Mouse (Mus musculus) brain, embryonic 14.5 days (tissue): ENCODE data around the gene Ildr2.

ENCODE experiments used
- CTCF ChIP-seq: fragments of 200-500 bp; IDR thresholded peaks from 2 replicates; pipeline ENCODE4 v1.5.1; 2012; ENCODE audit warnings: inconsistent platforms, mild to moderate bottlenecking, moderate library complexity, borderline replicate concordance; ENCODE audit not compliant: insufficient read depth, insufficient read length; ENCODE audit errors: extremely low read depth
- POLR2A ChIP-seq: fragments of 200-500 bp; IDR thresholded peaks from 2 replicates; pipeline ENCODE4 v1.6.1; 2012; ENCODE audit warnings: mild to moderate bottlenecking, inconsistent platforms, borderline replicate concordance; ENCODE audit not compliant: poor library complexity, insufficient read depth, insufficient read length, severe bottlenecking; ENCODE audit errors: extremely low read depth

DNA sequence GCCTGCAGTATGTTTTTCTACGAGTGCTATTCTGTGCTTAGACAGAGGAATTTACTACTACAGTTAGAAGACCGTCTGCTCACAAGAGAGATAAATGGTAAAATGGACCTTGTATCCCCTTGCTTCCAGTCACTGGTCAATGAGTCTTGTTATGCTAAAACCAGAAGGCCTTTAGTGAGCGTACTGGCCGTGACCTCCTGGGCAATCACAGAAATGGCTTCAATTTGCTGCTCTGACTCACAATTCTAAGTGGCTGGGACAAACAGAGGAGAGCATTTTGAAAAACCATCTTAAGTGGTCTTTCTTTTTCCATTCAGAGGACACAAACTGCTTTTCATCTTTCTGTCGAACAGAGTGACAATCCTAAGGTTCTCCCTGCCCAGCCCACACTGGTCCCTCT lies 57.2 kb downstream of the Ildr2 start:
- no peak for TF ChIP-seq POLR2A
- TF ChIP-seq CTCF = no peak
